Comparison of ENCODE assay signal across 9 mouse cellular contexts in the genomic region with DNA sequence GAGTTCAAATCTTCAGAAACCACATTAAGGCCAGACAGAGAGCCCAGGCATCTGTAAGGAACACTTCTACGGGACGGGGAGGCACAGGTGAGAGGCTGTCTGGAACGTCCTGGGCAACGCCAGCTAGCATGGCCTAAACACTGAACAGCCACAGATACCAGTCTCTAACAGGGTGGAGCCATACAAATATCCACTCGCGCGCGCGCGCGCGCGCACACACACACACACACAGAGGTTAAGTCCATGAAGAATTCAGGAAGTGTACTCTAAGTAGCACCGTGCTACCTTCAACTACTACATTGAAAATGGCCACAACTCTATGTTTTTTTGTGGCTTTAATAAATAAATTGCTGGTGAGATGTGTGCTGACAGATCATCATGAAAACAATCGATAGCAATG. TPM values are rescaled to one million over a fixed set of nuclear protein-coding genes. Genes with fewer than 3 reads are reported as not detected.
A peak's percentile ranks its signal among the peaks of the same experiment; 100 is the strongest.
DNase-seq lines count a peak whose midpoint lies in the region; ATAC-seq and TF ChIP-seq lines count a peak whose summit lies in the region.
"Had no signal": no experiment of that assay in that cellular context is flagged by ENCODE, and none has a peak within 500 bp of the region (broad histone marks: within the 10 kb centered on the region; RNA-seq: fewer than 3 reads in every experiment).

No protein-coding gene starts in this region.

- no peak for ATAC-seq in kidney, embryonic 16.5 days (ENCODE audit: low FRiP score, low TSS enrichment)
- ATAC-seq in embryonic facial prominence, embryonic 13.5 days (ENCODE audit: insufficient number of reproducible peaks, insufficient read depth, low FRiP score, low TSS enrichment, low read depth) = no peak
- no peak for ATAC-seq in liver, embryonic 14.5 days (ENCODE audit: insufficient read depth)

- peak overlapping the region; percentile 56 for H3K4me2 ChIP-seq in kidney, embryonic 16.5 days (replicated peaks; ENCODE audit: low read depth, low read length)
- peak overlapping the region; percentile 74 for H3K4me2 ChIP-seq in embryonic facial prominence, embryonic 13.5 days
- peak overlapping the region; percentile 91 for H3K4me2 ChIP-seq in liver, embryonic 14.5 days (ENCODE audit: low read depth)

- TF ChIP-seq POLR2A in MEL (IDR thresholded peaks at IDR 0.05; ENCODE audit: control insufficient read depth in 1 of 2, insufficient read depth in 1 of 2, low read depth in 1 of 2, low read length in 2 of 2, poor library complexity in 1 of 2) = no peak

- WGBS in kidney, embryonic 16.5 days = 89% methylated on average over 15 of the region's 15 CpGs
- WGBS in embryonic facial prominence, embryonic 13.5 days = 92% methylated on average over 15 of the region's 15 CpGs
- WGBS in liver, embryonic 14.5 days (ENCODE audit: insufficient replicate concordance) = 79% methylated on average over 15 of the region's 15 CpGs

- TF ChIP-seq EP300 in MEL (IDR thresholded peaks at IDR 0.05; ENCODE audit: low read depth in 1 of 2, low read length in 2 of 2) = no peak
- no peak for TF ChIP-seq EP300 in liver, embryonic 14.5 days (IDR thresholded peaks at IDR 0.05; ENCODE audit: low read depth)

- no peak for TF ChIP-seq CTCF in MEL (IDR thresholded peaks at IDR 0.05 in 2 of 3, conservative IDR thresholded peaks at IDR 0.05 in 1 of 3; ENCODE audit: control insufficient read depth in 1 of 3, insufficient read depth in 1 of 3, low read depth in 2 of 3, low read length in 3 of 3, poor library complexity in 1 of 3, severe bottlenecking in 1 of 3)
- no peak for TF ChIP-seq CTCF in liver, embryonic 14.5 days (IDR thresholded peaks at IDR 0.05; ENCODE audit: low read depth)

- DNase-seq in kidney, postnatal 25 days = no peak
- DNase-seq in MEL (ENCODE audit: low read depth, low spot score) = no peak
- DNase-seq in liver, embryonic 14.5 days (ENCODE audit: low read depth in 3 of 3, low spot score in 3 of 3) = no peak
- DNase-seq in embryo, embryonic 10 days (ENCODE audit: low spot score) = no peak
- DNase-seq in embryo, embryonic 11 days = no peak
- DNase-seq: cerebellum, adult 18-20 months; gastrocnemius, postnatal 10 days had no signal

- peaks cover 29% of the 10 kb centered on the region for H3K79me2 ChIP-seq in MEL (ENCODE audit: control insufficient read depth, insufficient read depth, low read length, poor library complexity)

- H3K27ac ChIP-seq in kidney, embryonic 16.5 days (ENCODE audit: low read length) = no peak overlapping the region
- no peak overlapping the region for H3K27ac ChIP-seq in MEL (ENCODE audit: control insufficient read depth, low read depth, low read length)
- no peak overlapping the region for H3K27ac ChIP-seq in embryonic facial prominence, embryonic 13.5 days
- H3K27ac ChIP-seq in liver, embryonic 14.5 days = no peak overlapping the region

- no peaks in the 10 kb centered on the region for H3K9me3 ChIP-seq in kidney, embryonic 16.5 days (ENCODE audit: low read length)
- H3K9me3 ChIP-seq in MEL (replicated peaks; ENCODE audit: insufficient read depth, low read length) = no peaks in the 10 kb centered on the region
- H3K9me3 ChIP-seq in embryonic facial prominence, embryonic 13.5 days = no peaks in the 10 kb centered on the region
- no peaks in the 10 kb centered on the region for H3K9me3 ChIP-seq in liver, embryonic 14.5 days (ENCODE audit: control insufficient read depth, low read length)

- TF ChIP-seq RAD21 in MEL (IDR thresholded peaks at IDR 0.05; ENCODE audit: low read depth, low read length) = no peak

- H3K36me3 ChIP-seq in kidney, embryonic 16.5 days (ENCODE audit: insufficient read depth, low read length) = peaks cover 11% of the 10 kb centered on the region; the same call in 1 of the 2 replicates
- peaks cover 15 to 18% of the 10 kb centered on the region in 2 experiments for H3K36me3 ChIP-seq in MEL (ENCODE audit: control insufficient read depth in 1 of 2, insufficient read depth in 2 of 2, low read length in 2 of 2)
- H3K36me3 ChIP-seq in embryonic facial prominence, embryonic 13.5 days = peaks cover 21% of the 10 kb centered on the region
- H3K36me3 ChIP-seq in liver, embryonic 14.5 days (replicated peaks; ENCODE audit: control insufficient read depth, insufficient read depth, low read depth) = peaks cover 21% of the 10 kb centered on the region

- H3K27me3 ChIP-seq in kidney, embryonic 16.5 days (ENCODE audit: insufficient read depth, low read length) = no peaks in the 10 kb centered on the region
- no peaks in the 10 kb centered on the region for H3K27me3 ChIP-seq in MEL (ENCODE audit: control insufficient read depth in 1 of 2, insufficient read depth in 2 of 2, low read length in 2 of 2)
- H3K27me3 ChIP-seq in embryonic facial prominence, embryonic 13.5 days = no peaks in the 10 kb centered on the region
- H3K27me3 ChIP-seq in liver, embryonic 14.5 days (ENCODE audit: control insufficient read depth, insufficient read depth, low read length) = no peaks in the 10 kb centered on the region

- H3K4me1 ChIP-seq in kidney, embryonic 16.5 days (ENCODE audit: insufficient read depth, low read length) = peaks cover 18% of the 10 kb centered on the region
- H3K4me1 ChIP-seq in MEL (ENCODE audit: control insufficient read depth in 1 of 2, insufficient read depth in 2 of 2, low read length in 2 of 2) = peaks cover 0 to 12% of the 10 kb centered on the region in 2 experiments; a peak in 2 of 4 replicates
- H3K4me1 ChIP-seq in embryonic facial prominence, embryonic 13.5 days = peaks cover 24% of the 10 kb centered on the region
- peaks cover 13 to 24% of the 10 kb centered on the region in 2 experiments for H3K4me1 ChIP-seq in liver, embryonic 14.5 days (replicated peaks; ENCODE audit: control insufficient read depth in 2 of 2, insufficient read depth in 2 of 2, low read length in 1 of 2)

- no peak overlapping the region for H3K4me3 ChIP-seq in kidney, embryonic 16.5 days (ENCODE audit: low read length)
- H3K4me3 ChIP-seq in MEL (ENCODE audit: control insufficient read depth in 1 of 2, insufficient read depth in 1 of 2, low read depth in 2 of 2, low read length in 2 of 2) = peak overlapping the region in 1 of 2 experiments; percentile 90; a peak in 2 of 4 replicates
- no peak overlapping the region for H3K4me3 ChIP-seq in embryonic facial prominence, embryonic 13.5 days
- H3K4me3 ChIP-seq in liver, embryonic 14.5 days (ENCODE audit: insufficient read depth in 1 of 2, low read depth in 2 of 2, low read length in 2 of 2) = peak overlapping the region in 1 of 2 experiments; percentile 94; a peak in 2 of 4 replicates

- H3K9ac ChIP-seq in kidney, embryonic 16.5 days (replicated peaks; ENCODE audit: low read length) = no peak overlapping the region
- peak overlapping the region; percentile 87; the same call in 1 of the 2 replicates for H3K9ac ChIP-seq in MEL (ENCODE audit: control insufficient read depth, low read depth, low read length, poor library complexity, severe bottlenecking)
- no peak overlapping the region for H3K9ac ChIP-seq in embryonic facial prominence, embryonic 13.5 days
- H3K9ac ChIP-seq in liver, embryonic 14.5 days (replicated peaks) = peak overlapping the region; percentile 97; the same call in 1 of the 2 replicates

TF ChIP-seq in MEL, 35 proteins besides CTCF, POLR2A, EP300 and RAD21:
- TF ChIP-seq ZNF384 (IDR thresholded peaks at IDR 0.05; ENCODE audit: low read depth, low read length) = no peak
- no peak for TF ChIP-seq TAL1 (IDR thresholded peaks at IDR 0.05; ENCODE audit: low read length)
- no peak for TF ChIP-seq CHD2 (IDR thresholded peaks at IDR 0.05; ENCODE audit: low read length)
- TF ChIP-seq POLR2AphosphoS5 (IDR thresholded peaks at IDR 0.05; ENCODE audit: borderline replicate concordance, low read depth, low read length) = no peak
- TF ChIP-seq ELF1 (IDR thresholded peaks at IDR 0.05; ENCODE audit: low read depth, low read length) = no peak
- no peak for TF ChIP-seq TCF12 (IDR thresholded peaks at IDR 0.05; ENCODE audit: low read depth, low read length)
- no peak for TF ChIP-seq ZC3H11A (IDR thresholded peaks at IDR 0.05; ENCODE audit: low read depth, low read length)
- TF ChIP-seq BHLHE40 (IDR thresholded peaks at IDR 0.05; ENCODE audit: borderline replicate concordance, low read depth, low read length) = no peak
- no peak for TF ChIP-seq NRF1 (IDR thresholded peaks at IDR 0.05; ENCODE audit: insufficient read depth, low read depth, low read length, poor library complexity, severe bottlenecking)

RNA-seq across cellular contexts. Expression of a gene that starts 1.7 kb away (rescaled TPM):
- polyA plus RNA-seq in kidney, embryonic 16.5 days (2015; fragmentation: Nextera tagmentation; extraction: Ambion mirVana) = 7.4 and 8.9 TPM in 2 replicates
- 11.7 and 13.9 TPM in 2 replicates for total RNA-seq in MEL (2012; rRNA removed)
- 10 to 100 TPM in 1 of 2 experiments, not detected in 1; 14.1 TPM for polyA plus RNA-seq in MEL (2012; ENCODE audit: insufficient read depth in 1 of 2, insufficient read length in 2 of 2, low read depth in 1 of 2, low replicate concordance in 2 of 2, missing spikeins in 1 of 2)
- polyA plus RNA-seq in embryonic facial prominence, embryonic 13.5 days (2015; fragmentation: Nextera tagmentation; extraction: Ambion mirVana) = 6.7 and 9.0 TPM in 2 replicates
- polyA plus RNA-seq in liver, embryonic 14.5 days (2012; rRNA removed) = 2.7 and 4.2 TPM in 2 replicates
- polyA plus RNA-seq in liver, embryonic 14.5 days (2014; fragmentation: Nextera tagmentation; extraction: Ambion mirVana) = 4.1 and 4.3 TPM in 2 replicates

RNA-seq across cellular contexts. Expression of a gene that starts 49.7 kb away (rescaled TPM):
- polyA plus RNA-seq in kidney, embryonic 16.5 days (2015; fragmentation: Nextera tagmentation; extraction: Ambion mirVana) = 91.8 and 99.5 TPM in 2 replicates
- total RNA-seq in MEL (2012; rRNA removed) = 16.4 and 16.6 TPM in 2 replicates
- 10 to 100 TPM in 1 of 2 experiments, not detected in 1; 33.9 TPM for polyA plus RNA-seq in MEL (2012; ENCODE audit: insufficient read depth in 1 of 2, insufficient read length in 2 of 2, low read depth in 1 of 2, low replicate concordance in 2 of 2, missing spikeins in 1 of 2)
- 292 and 317 TPM in 2 replicates for polyA plus RNA-seq in embryonic facial prominence, embryonic 13.5 days (2015; fragmentation: Nextera tagmentation; extraction: Ambion mirVana)
- 14.4 and 25.9 TPM in 2 replicates for polyA plus RNA-seq in liver, embryonic 14.5 days (2012; rRNA removed)
- 45.7 and 48.1 TPM in 2 replicates for polyA plus RNA-seq in liver, embryonic 14.5 days (2014; fragmentation: Nextera tagmentation; extraction: Ambion mirVana)

Comparison
In these comparisons a context has a peak if more than half of its experiments do, and no peak if none do; other contexts are left out.
1. H3K9ac ChIP-seq: peak in MEL (single experiment) and liver, embryonic 14.5 days (single experiment); none in kidney, embryonic 16.5 days (single experiment) and embryonic facial prominence, embryonic 13.5 days (single experiment).
2. Peak in every context shown above with its lines, with median percentiles within 50 percentile points of each other: H3K4me2 ChIP-seq.